Mouse (Mus musculus): Measurements from ENCODE around the gene Tbc1d7. TPM values are rescaled to one million over a fixed set of nuclear protein-coding genes. Genes with fewer than 3 reads are reported as not detected.

Tbc1d7 gene
- total and polyA plus RNA-seq, 2 experiments from 2014 or later: 14.8 to 70.5 TPM

DNA sequence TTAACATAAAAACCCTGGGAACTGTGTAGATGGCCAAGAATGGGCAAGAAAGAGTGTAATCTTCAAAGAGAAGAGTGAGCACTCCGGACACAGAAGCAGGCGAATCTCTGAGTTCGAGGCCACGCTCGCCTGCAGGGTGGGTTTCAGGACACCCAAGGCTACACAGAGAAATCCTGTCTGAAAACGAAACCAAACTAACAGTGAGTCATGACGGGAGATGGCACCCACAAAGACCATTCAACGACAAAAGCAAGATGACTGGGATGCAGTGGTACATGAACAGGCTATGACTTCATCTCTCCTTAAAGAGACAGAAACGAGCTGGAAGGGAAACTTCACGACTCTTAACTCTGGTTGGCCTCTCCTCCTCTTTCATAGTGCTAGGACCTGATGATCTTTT, 31.1 kb upstream of the Tbc1d7 start:
- no peak overlapping the region for H3K4me2 ChIP-seq (ENCODE audit: low read depth, low read length)
- 86% methylated on average over 10 of the region's 10 CpGs for WGBS
- ATAC-seq (ENCODE audit: insufficient read depth, low read depth): no peak
- no peaks in the 10 kb centered on the region for H3K27me3 ChIP-seq (ENCODE audit: control insufficient read depth, insufficient read depth, low read length)
- no peak overlapping the region for H3K27ac ChIP-seq (ENCODE audit: low read depth)
- H3K9me3 ChIP-seq (replicated peaks; ENCODE audit: control insufficient read depth, low read length): no peaks in the 10 kb centered on the region
- peaks cover 20% of the 10 kb centered on the region; the same call in 1 of the 2 replicates for H3K4me1 ChIP-seq (ENCODE audit: control insufficient read depth, insufficient read depth)
- no peak overlapping the region for H3K9ac ChIP-seq (replicated peaks; ENCODE audit: low read depth, low read length)
- 0 out of 2 replicates have a peak, but pooled peaks cover 6% of the 10 kb centered on the region for H3K36me3 ChIP-seq (replicated peaks; ENCODE audit: control insufficient read depth, insufficient read depth, low read length)
- no peak for TF ChIP-seq CTCF (IDR thresholded peaks at IDR 0.05; ENCODE audit: low read depth)
- no peak for TF ChIP-seq EP300 (IDR thresholded peaks at IDR 0.05; ENCODE audit: low read depth)
- DNase-seq (ENCODE audit: low spot score): no peak
- no peak overlapping the region for H3K4me3 ChIP-seq (ENCODE audit: low read depth, low read length)

DNA sequence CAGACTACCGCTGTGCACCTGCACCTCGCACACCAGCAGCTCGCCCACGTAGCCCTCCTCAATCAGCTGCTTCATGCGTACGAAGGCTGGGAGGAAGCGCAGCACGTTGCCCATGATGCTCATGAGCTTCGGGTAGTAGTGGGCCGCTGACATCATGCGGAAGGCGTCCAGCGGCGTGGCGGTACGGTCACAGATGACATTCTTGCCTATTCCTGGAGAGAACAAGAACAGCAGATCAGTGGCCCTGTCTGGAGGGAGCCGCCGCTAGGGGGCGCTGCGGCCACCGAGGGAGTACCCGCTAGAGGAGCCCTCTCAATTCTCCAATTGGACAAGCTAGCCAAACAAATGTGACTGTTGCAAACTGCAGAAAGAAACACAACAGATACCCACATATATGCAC, 29.7 kb upstream of the Tbc1d7 start:
- Histone ChIP-seq H3K4me1 (ENCODE audit: control insufficient read depth, insufficient read depth) (peaks cover 30% of the 10 kb centered on the region; the same call in 1 of the 2 replicates), H3K36me3 (replicated peaks; ENCODE audit: control insufficient read depth, insufficient read depth, low read length) (0 out of 2 replicates have a peak, but pooled peaks cover 6% of the 10 kb centered on the region), H3K4me3 (ENCODE audit: low read depth, low read length) (no peak overlapping the region), H3K9ac (replicated peaks; ENCODE audit: low read depth, low read length) (no peak overlapping the region), H3K9me3 (replicated peaks; ENCODE audit: control insufficient read depth, low read length) (no peaks in the 10 kb centered on the region), H3K27me3 (ENCODE audit: control insufficient read depth, insufficient read depth, low read length) (no peaks in the 10 kb centered on the region), H3K4me2 (ENCODE audit: low read depth, low read length) (no peak overlapping the region), H3K27ac (ENCODE audit: low read depth) (no peak overlapping the region)
- ATAC-seq (ENCODE audit: insufficient read depth, low read depth) (peak; percentile 22; the same call in 1 of the 2 replicates), DNase-seq (ENCODE audit: low spot score) (peak; percentile 74)
- WGBS: 41% methylated on average over 22 of the region's 22 CpGs
- TF ChIP-seq CTCF (IDR thresholded peaks at IDR 0.05; ENCODE audit: low read depth): peak; percentile 77
- no peak for TF ChIP-seq EP300 (IDR thresholded peaks at IDR 0.05; ENCODE audit: low read depth)

DNA sequence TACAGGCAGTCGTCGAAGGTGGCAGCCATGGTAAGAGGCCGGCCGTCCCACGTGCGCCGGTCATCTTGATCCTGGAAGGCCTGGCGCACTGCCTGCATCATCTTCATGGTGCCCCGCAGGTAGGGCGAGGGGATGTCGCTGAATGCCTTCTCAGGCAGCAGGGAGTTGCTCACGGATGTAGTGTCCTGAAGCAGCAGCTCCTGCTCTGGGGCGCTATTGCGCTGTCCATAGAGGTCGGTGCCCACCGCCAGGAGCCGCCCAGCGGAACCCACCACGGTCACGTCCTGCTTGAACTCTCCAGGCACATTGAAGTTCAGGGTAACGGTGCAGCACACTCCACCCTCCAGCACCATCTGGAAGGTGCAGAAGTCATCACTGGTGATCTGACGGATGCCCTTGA, 29.2 kb upstream of the Tbc1d7 start:
- Histone ChIP-seq H3K9me3 (replicated peaks; ENCODE audit: control insufficient read depth, low read length) (no peaks in the 10 kb centered on the region), H3K27ac (ENCODE audit: low read depth) (no peak overlapping the region), H3K4me3 (ENCODE audit: low read depth, low read length) (no peak overlapping the region), H3K4me1 (ENCODE audit: control insufficient read depth, insufficient read depth) (peaks cover 26% of the 10 kb centered on the region; the same call in 1 of the 2 replicates), H3K36me3 (replicated peaks; ENCODE audit: control insufficient read depth, insufficient read depth, low read length) (0 out of 2 replicates have a peak, but pooled peaks cover 6% of the 10 kb centered on the region), H3K9ac (replicated peaks; ENCODE audit: low read depth, low read length) (no peak overlapping the region), H3K4me2 (ENCODE audit: low read depth, low read length) (no peak overlapping the region), H3K27me3 (ENCODE audit: control insufficient read depth, insufficient read depth, low read length) (no peaks in the 10 kb centered on the region)
- 84% methylated on average over 22 of the region's 22 CpGs for whole genome bisulfite sequencing
- no peak for ATAC-seq (ENCODE audit: insufficient read depth, low read depth)
- DNase-seq (ENCODE audit: low spot score): no peak
- TF ChIP-seq EP300 (IDR thresholded peaks at IDR 0.05; ENCODE audit: low read depth) (no peak), CTCF (IDR thresholded peaks at IDR 0.05; ENCODE audit: low read depth) (no peak)

- Histone ChIP-seq H3K36me3 (replicated peaks; ENCODE audit: control insufficient read depth, insufficient read depth, low read length) (0 out of 2 replicates have a peak, but pooled peaks cover 6% of the 10 kb centered on the region), H3K4me2 (ENCODE audit: low read depth, low read length) (no peak overlapping the region), H3K4me1 (ENCODE audit: control insufficient read depth, insufficient read depth) (peaks cover 29% of the 10 kb centered on the region; the same call in 1 of the 2 replicates), H3K27me3 (ENCODE audit: control insufficient read depth, insufficient read depth, low read length) (no peaks in the 10 kb centered on the region), H3K9ac (replicated peaks; ENCODE audit: low read depth, low read length) (no peak overlapping the region), H3K4me3 (ENCODE audit: low read depth, low read length) (no peak overlapping the region), H3K27ac (ENCODE audit: low read depth) (no peak overlapping the region), H3K9me3 (replicated peaks; ENCODE audit: control insufficient read depth, low read length) (no peaks in the 10 kb centered on the region)
- ATAC-seq (ENCODE audit: insufficient read depth, low read depth): no peak
- TF ChIP-seq EP300 (IDR thresholded peaks at IDR 0.05; ENCODE audit: low read depth) (no peak), CTCF (IDR thresholded peaks at IDR 0.05; ENCODE audit: low read depth) (peak; percentile 57)
- 71% methylated on average over 5 of the region's 5 CpGs for WGBS
- DNase-seq (ENCODE audit: low spot score): no peak
These were observed 28.4 kb upstream of the Tbc1d7 start for GRCm38 (mm10) chr13:43199749-43200148.

DNA sequence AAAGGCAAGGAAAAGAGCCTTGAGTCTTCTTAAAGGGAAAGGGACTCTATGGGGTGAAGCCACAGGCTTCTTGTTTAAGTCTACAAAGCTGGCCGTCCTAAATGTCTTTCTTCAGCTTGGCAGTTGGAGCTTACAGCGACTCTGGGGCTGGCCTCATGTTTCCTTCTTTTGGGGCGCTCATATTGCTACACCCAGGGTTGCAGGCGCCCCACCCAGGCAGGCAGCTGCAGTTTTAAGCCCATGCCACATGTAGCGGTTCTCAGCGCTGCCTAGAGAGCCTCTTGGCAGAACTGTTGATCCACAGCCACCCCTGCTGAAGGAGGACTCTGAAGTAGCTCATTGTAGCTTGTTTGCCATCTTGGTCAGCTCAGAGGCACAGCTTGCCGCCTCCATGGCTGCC, 28.0 kb upstream of the Tbc1d7 start:
- H3K27ac ChIP-seq (ENCODE audit: low read depth): no peak overlapping the region
- 89% methylated on average over 7 of the region's 7 CpGs for WGBS

GRCm38 (mm10) chr13:43197187-43197586, 25.9 kb upstream of the Tbc1d7 start:
- H3K4me1 ChIP-seq (ENCODE audit: control insufficient read depth, insufficient read depth): peaks cover 37% of the 10 kb centered on the region

More for the DNA sequence above, 28.0 kb upstream of the Tbc1d7 start:
- DNase-seq (ENCODE audit: low spot score) (no peak), ATAC-seq (ENCODE audit: insufficient read depth, low read depth) (no peak)
- TF ChIP-seq CTCF (IDR thresholded peaks at IDR 0.05; ENCODE audit: low read depth): no peak
- TF ChIP-seq EP300 (IDR thresholded peaks at IDR 0.05; ENCODE audit: low read depth): no peak
- H3K9me3 ChIP-seq (replicated peaks; ENCODE audit: control insufficient read depth, low read length): no peaks in the 10 kb centered on the region
- H3K4me1 ChIP-seq (ENCODE audit: control insufficient read depth, insufficient read depth): peaks cover 29% of the 10 kb centered on the region; the same call in 1 of the 2 replicates
- H3K4me2 ChIP-seq (ENCODE audit: low read depth, low read length): no peak overlapping the region
- H3K4me3 ChIP-seq (ENCODE audit: low read depth, low read length): no peak overlapping the region
- H3K27me3 ChIP-seq (ENCODE audit: control insufficient read depth, insufficient read depth, low read length): no peaks in the 10 kb centered on the region
- H3K36me3 ChIP-seq (replicated peaks; ENCODE audit: control insufficient read depth, insufficient read depth, low read length): 0 out of 2 replicates have a peak, but pooled peaks cover 6% of the 10 kb centered on the region
- H3K9ac ChIP-seq (replicated peaks; ENCODE audit: low read depth, low read length): no peak overlapping the region

More at GRCm38 (mm10) chr13:43197187-43197586, 25.9 kb upstream of the Tbc1d7 start:
- Histone ChIP-seq H3K27me3 (ENCODE audit: control insufficient read depth, insufficient read depth, low read length) (no peaks in the 10 kb centered on the region), H3K4me3 (ENCODE audit: low read depth, low read length) (no peak overlapping the region), H3K27ac (ENCODE audit: low read depth) (0 out of 2 replicates have a peak overlapping the region, but pooled peaks have one; percentile 86), H3K9me3 (replicated peaks; ENCODE audit: control insufficient read depth, low read length) (no peaks in the 10 kb centered on the region), H3K9ac (replicated peaks; ENCODE audit: low read depth, low read length) (no peak overlapping the region), H3K4me2 (ENCODE audit: low read depth, low read length) (no peak overlapping the region), H3K36me3 (replicated peaks; ENCODE audit: control insufficient read depth, insufficient read depth, low read length) (0 out of 2 replicates have a peak, but pooled peaks cover 6% of the 10 kb centered on the region)
- TF ChIP-seq EP300 (IDR thresholded peaks at IDR 0.05; ENCODE audit: low read depth): no peak
- TF ChIP-seq CTCF (IDR thresholded peaks at IDR 0.05; ENCODE audit: low read depth): peak; percentile 23; the same call in 1 of the 2 replicates
- WGBS: 63% methylated on average over 6 of the region's 6 CpGs
- DNase-seq (ENCODE audit: low spot score) (no peak), ATAC-seq (ENCODE audit: insufficient read depth, low read depth) (no peak)
